Mouse (Mus musculus) layer of hippocampus, adult 11-12 months (tissue): ENCODE measurements at regions not wholly inside any gene's neighbourhood (a gene's known extent, or its start where the extent isn't known, plus 50 kb on each side); places are given as distances from the start of the nearest gene placed in this dataset.
"Not testable (repeated sequence)": the region's sequence is repeated elsewhere in the genome, so short reads cannot be mapped to it uniquely, and the experiment has no call there.

Experiments
- DNase-seq: peaks from one replicate; pipeline ENCODE4 v3.0.0; 2022; ENCODE audit warnings: low spot score

DNA sequence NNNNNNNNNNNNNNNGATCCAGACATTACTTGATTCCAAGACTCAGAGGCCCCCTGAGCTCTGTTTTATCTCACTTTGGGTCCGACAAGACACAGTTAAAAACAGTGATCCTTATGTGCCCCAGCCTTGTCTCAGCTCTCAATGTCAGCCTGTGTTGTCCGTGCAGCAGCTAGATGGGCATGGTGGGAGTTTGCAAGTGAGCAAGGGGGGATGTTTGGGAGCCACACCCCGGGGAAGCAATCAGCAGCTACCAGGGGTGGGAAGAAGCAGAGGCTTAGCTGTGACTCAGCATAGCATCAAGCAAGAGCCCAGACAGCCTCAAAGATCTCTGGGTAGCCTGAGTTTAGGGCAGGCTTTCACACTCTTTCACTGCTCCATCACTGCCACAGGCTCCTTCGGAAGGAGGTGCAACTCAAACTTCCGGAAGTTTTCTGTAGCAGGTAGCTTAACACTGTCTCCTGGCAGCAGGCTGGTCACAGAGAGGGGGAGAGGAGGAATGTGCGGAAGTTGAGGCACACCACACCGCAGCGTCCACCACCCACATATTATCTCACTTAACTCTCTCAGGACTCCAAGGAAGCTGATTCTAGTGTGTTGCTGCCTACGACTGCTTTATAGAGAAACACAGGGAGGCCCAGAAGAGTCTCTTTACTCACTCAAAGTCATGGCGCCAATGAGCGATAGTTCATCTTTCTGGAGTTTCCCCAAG is 80.2 kb upstream of the Defb33 start:
- DNase-seq: not testable (repeated sequence)

DNA sequence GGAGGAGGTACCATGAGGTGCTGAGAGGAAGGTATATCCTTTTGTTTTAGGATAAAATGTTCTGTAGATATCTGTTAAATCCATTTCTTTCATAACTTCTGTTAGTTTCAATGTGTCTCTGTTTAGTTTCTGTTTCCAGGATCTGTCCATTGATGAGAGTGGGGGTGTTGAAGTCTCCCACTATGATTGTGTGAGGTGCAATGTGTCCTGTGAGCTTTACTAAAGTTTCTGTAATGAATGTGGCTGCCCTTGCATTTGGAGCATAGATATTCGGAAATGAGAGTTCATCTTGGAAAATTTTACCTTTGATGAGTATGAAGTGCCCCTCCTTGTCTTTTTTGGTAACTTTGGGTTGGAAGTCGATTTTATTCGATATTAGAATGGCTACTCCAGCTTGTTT is 79.0 kb upstream of the Defb33 start:
- DNase-seq: not testable (repeated sequence)

DNA sequence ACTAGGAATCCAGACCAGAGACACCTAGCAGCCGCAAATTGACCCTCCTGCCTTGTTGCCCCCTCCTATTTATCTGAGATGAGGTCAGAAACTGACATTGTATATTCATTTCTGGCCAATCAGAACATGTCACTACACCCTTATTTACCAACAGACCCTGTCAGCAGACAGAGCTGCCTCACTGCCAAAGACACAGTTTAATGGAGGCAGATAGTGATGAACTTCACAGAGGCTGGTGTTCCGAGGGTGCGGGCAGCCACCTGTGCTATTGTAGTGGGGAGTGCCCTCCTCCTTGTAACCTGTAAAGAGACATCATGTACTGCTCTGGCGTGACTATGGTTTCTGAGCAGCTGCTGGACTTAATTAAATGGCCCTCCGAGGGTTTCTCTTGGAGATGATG is 70.0 kb upstream of the Defb33 start:
- peak; percentile 46 for DNase-seq

DNA sequence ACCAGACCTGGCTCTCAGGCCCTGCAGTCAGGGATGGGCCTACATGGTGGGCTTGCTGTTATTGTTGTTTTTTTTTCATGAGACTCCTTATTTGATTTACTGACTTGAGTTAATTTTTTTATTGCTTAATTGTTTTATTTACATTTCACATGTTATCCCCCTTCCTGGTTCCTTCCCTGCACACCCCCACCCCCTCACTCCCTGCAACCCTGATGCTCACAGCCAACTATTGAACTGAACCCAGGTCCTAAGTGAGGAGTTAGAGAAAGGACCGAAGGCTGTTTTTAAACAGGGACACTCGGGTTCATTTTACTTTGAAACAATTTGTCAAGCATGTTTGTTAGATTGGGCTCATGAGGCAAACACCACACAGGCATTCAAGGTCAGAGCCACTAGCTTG is 69.2 kb upstream of the Defb33 start:
- DNase-seq: not testable (repeated sequence)

DNA sequence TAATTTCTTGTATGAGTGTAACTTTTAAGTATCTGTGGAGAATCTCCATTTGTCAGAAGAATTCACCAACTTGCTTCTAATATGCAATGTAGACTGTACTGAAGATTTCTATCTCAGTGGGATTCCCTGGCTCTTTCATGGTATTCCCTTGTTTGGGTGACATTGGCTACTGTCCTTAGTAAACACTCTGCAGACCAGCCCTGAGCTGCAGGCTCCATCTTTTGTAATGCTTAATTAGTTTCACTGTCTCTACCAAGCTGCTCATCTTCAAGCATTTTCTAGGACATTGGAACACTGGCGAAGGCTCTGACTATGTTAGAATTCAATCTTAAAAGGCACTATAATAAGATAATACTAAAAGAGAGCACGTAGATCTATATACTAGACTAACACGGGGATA is 53.0 kb upstream of the Defb33 start:
- DNase-seq: not testable (repeated sequence)
